Mouse (Mus musculus) left cerebral cortex, postnatal 36 days (tissue): ENCODE data around the gene Ctnnbip1. TPM values are rescaled to one million over a fixed set of nuclear protein-coding genes. Genes with fewer than 3 reads are reported as not detected.
A peak's percentile ranks its signal among the peaks of the same experiment; 100 is the strongest.

Source experiments
- DNase-seq, 2 experiments: peaks; one replicate each; pipeline ENCODE4 v3.0.0; 2021 to 2022; ENCODE audit warnings: low spot score in 2 of 2, mixed read lengths in 1 of 2
- intact Hi-C: fragments of 180-260 bp; cut with DNase I; formaldehyde crosslinking; loops from one replicate; pipeline ENCODE4 v1.15.1; 2025
- total RNA-seq, 2 experiments: library from RNA; stranded (reverse); gene quantifications; 2 replicates each; pipeline ENCODE4 v1.2.3; 2021

The Ctnnbip1 gene
- total RNA-seq, 2 experiments from 2014 or later = 36.7 to 43.5 TPM

DNA sequence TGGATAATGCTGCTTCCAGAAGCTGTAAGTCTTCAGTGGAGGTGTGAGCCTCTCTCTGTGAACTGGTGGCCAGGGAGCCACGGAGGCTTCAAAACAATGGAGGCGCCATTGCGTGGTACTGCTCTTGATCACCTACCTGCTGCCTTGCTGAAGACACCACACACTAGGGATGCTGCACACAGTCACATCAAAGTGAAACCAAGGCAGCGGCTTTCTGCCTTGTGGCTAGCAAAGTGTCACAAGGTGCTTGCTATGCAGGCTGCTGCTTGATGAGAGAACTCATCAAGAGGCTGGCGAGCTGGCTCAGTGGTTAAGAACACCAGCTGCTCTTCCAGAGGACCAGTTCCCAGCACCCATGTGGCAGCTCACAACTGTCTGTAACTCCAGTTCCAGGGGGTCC, 2.3 kb upstream of the Ctnnbip1 start:
- intact Hi-C loops = no loop called here
- no peak for DNase-seq

DNA sequence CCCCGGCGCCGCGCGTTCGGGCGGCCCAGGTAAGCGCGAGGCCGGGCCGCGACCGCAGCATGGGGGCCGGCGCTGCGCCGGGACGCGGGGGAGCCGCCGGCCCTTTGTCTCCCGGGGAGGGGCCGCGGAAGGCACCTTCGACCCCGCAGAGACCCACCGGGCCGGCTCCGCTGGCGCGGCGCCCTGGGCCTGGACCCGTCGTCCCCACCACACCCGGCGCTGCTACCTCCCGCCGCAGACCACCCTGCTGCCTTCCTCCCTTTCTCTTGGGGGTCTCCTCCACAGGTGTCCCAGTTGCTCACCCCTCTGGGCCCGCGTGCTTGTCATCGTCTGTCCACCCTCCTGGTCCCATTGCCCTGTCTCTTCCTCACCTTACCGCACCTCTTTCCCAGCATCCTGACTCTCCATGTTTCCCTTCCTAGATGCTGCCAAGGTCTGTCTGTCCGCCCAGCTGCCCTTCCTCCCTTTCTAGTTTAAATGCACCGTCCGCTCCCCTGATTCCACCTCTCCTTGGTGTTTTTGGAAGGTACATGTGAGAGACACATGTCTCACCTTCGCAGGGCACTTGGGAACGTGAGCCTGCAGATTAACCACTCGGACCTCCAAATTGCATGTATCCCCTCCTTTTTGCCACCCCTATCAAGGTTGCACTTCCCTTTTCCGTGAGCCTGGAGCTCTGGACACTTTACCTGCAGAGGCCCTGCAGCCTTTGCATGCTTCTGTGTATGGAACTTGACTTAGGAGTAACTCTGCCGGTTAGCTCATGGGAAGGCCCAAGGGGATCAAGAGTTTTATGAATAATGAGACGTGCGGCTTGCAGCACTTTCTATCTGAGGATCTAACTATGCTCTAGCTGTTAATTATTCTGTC, 550 bp downstream of the Ctnnbip1 start:
- intact Hi-C loops = no loop called here

DNA sequence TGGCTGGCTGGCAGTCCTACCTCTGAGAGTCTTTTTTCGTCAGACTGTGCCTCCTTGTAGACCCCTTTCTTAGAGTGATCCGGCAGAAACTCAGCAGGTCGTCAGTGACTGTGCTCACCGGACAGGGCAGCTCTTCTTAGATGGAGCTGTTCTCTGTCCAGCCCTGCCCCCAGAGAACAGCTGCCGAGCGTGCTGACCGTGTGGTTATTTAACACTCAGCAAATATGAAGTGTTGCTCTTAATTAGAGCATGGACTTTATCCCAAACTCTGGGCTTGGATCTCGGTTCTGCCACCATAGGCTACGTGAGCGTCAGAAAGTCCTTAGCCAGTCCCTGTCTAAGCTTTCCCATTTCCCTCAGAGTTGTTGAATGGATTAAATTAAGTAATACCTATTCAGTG, 3.2 kb downstream of the Ctnnbip1 start:
- intact Hi-C loops = no loop called here

More for the DNA sequence above, 550 bp downstream of the Ctnnbip1 start:
- no peak for DNase-seq

DNA sequence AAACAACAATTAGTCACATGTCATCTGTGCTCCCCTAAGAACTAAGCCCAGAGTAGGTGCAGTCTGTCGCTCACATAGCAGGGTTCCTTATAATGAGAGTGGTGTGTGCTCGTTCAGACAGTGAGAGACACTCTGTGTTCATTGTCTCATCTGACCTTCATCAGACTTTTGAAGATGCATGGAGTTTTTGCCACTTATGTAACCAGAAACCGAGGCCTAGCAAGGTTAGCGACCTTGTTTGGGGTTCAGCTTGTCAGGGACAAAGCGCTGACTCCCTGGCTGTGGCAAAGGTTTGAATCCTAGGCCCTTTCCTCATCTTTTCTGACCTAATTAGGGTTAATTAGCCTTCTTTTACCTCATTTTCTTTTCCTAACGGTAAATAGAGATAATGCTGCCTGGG, 5.9 kb downstream of the Ctnnbip1 start:
- intact Hi-C loops = no loop called here

More for the DNA sequence above, 3.2 kb downstream of the Ctnnbip1 start:
- no peak for DNase-seq

DNA sequence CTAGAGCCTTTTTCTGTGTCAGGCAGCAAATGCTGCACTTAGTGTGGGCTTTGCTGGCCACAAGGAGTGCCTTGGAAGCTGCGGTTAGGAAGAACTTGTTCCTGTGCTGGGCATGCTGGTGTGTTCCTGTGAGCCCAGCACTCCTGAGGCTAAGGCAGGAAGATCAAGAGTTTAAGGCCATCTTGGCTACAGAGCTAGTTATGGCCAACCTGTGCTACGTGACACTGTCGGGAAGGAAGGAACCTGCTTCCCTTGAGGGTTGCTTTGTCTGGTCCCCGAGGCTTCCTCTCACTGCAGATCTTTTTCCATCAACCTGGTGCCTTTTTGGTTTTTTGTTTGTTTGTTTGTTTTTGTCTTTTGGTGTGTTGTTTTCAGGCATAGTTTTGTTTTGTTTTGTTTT, 7.1 kb downstream of the Ctnnbip1 start:
- no peak for DNase-seq
- intact Hi-C loops = no loop called here

More for the DNA sequence above, 5.9 kb downstream of the Ctnnbip1 start:
- no peak for DNase-seq

DNA sequence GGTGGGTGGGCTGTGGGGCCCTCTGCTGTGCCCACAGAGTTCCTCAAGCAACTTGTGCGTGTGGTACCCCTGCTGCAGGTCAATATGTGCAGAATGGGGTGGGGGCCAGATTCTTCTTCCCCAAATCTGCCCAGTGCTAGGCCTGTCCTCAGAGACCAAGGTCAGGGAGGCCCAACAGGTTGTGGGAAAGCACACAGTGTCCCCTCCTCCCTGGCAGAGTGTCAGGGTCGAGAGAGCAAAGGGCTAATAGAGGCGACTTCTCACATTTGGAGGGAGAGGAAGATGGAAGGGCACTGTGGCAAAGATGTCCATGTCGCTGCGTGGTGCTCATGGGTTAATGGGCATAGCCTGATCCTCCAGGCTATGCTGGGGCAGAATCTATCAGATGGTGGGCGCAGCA, 7.8 kb downstream of the Ctnnbip1 start:
- intact Hi-C loops = no loop called here
- no peak for DNase-seq

DNA sequence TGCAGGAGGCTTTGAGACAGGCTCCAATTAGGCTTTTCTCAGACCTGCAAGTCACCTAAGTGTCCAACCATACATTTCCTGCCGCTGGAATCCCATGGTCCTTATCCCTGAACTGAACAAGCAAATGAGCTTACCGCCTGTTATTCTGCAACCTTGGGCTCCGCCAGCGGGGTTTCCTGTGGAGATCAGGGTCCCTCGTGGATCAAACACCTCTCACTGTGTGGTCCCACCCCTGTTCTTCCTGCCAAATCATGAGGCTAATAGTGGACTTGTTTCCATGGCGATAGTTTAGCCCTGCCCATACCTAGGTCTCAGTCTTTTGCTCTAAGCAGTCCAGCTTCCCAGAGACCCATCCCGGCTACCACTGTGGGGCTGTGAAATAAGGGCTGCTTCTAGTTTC, 8.3 kb downstream of the Ctnnbip1 start:
- intact Hi-C loops = no loop called here
- DNase-seq = no peak

DNA sequence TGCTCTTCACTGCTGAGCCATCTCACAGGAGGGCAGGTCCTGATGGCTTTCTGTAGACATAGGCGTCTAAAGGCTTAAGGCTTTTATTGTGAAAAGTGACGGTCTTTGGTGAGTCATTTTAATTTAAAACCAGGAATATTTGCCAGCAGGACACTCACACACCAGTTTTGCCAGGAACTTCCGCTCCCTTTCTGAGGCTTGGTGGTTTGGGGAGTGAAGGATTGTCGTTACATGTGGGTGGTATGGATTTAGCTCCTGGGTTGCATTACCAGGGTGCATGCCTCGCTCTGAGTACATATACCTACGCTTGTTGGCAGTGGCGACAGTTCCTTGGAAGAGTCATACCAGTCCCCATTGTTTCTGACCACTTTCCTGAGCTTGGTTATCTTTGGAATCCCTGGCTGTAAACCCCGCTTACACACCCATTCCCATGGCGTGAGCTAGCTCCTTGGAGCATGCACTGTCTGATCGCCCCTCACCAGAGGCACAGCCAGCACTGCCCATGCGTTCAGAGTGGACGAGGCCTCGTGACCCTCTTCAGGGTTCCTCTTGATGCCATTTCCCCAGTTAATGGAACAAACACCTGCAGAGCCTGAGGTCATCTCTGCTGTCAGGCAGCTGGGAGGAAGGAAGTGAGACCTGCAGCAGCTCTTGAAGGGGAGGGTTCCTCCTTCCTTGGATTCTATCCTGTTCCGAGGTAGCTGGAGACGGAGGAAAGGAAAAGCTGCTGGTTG, 9.8 kb downstream of the Ctnnbip1 start:
- intact Hi-C loops = no loop called here
- no peak for DNase-seq

DNA sequence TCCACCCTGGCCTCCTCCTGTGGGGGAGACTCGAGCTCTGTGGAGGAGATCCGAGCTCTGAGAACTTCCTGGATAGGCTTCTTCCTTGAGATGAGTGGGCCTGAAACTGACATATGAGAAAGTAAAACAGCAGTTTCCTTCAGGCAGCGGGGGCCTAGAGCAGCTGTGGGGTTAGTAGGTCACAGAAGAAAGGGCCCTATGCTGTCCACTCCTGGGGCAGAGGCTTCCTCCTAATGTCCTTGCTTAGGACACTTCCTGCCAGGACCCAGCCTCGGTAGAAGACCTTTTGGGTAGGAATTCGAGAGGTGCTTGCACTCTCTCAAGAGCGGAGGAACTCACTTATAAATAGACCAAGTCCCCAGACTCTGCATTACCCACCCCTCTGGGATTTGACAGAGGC, 11.7 kb downstream of the Ctnnbip1 start:
- no peak for DNase-seq
- intact Hi-C loops = no loop called here

DNA sequence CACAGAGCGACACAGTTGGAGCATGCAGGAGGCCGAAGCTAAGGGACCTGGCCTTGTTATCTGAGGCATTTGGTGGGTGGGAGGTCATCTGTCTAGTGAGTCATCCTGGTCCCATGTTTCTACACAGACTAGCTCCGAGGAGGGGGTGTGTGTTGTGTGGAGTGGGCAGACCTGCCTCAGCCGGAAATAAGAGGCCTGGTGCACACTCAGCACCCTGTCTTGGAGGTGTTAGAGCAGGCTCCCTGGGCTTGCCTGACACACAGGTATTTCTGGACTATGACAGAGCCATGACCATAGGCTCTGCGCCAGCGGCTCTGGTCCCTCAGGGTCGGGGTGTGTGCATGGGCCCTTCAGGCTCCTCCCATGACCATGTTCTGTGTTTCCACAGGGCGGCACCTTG, 21.4 kb downstream of the Ctnnbip1 start:
- no peak for DNase-seq

DNA sequence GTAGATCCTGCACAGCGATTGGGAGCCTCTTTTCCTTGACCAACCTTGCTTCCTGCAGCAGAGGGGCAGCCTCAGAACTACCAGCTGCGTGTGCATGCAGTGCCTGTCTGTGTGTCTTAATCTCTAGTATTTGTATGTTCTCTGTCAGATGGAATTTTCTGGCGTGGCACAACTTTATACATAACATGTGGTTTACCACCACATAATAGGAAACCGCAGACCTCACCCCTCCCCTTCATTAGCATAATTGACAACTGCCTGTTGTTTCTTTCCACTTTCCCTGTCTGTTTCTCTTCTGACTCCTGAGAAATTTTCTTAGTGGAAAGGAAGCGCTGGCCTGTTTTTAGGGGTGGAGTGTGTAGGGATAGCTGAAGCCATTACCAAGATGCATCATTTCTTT, 23.9 kb downstream of the Ctnnbip1 start:
- intact Hi-C loops = loop anchor here (5.0 to 10.0 kb wide), 4 partner anchors 55 to 395 kb away; partner anchors contain the start of genes Lzic and Nmnat1
- no peak for DNase-seq

More for the DNA sequence above, 21.4 kb downstream of the Ctnnbip1 start:
- intact Hi-C loops = no loop called here

DNA sequence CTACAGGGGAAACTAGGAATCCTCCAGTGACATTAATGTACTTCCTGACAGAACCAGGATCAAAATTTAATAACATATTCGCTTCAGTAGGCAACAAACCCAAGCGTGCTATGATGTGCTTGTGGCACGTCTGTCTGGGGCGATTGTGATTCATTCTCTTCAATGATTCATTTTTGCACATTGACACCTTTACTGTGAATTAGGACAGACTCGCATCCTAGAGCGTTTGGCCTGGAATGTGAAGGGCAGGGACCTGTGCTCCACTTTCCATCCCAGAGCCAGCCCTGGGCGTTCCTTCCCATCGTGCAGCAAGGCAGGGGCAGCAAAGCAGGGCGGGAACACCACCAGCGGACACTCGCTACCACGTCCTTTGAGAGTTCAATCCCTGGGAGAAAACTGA, 24.4 kb downstream of the Ctnnbip1 start:
- no peak for DNase-seq
- intact Hi-C loops = loop anchor here (5.0 to 10.0 kb wide), 4 partner anchors 55 to 395 kb away; partner anchors contain the start of genes Lzic and Nmnat1

DNA sequence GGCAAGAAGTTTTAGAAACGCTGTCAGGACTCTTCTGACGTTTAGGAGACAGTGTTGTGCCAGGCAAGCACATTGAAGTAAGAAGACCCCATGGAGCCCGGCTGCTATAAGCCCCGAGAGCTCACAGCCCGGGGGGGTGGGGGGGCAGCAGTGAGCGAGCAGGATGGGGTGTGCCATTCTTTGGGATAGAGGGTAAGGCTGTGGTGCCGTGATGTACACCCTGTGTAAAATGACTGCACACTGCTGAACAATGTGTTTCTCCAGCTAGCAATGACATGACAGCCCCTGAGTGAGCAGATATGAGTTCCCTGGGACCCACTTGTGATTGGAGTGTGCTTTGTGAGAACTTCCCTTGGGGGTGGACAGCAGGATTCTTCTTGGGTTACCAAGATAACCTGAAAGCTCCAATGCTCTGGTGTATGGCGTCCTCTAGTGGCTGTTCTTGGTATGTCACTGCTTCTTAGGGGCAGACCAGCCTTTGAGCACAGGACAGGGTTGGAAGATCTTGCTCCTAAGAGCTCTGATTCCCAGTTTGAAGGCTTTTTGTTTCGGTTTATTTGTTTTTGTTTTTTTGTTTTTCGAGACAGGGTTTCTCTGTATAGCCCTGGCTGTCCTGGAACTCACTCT, 25.0 kb downstream of the Ctnnbip1 start:
- intact Hi-C loops = loop anchor here (5.0 to 10.0 kb wide), 4 partner anchors 56 to 396 kb away; partner anchors contain the start of genes Lzic and Nmnat1
- peak; percentile 62 to 81 for DNase-seq

DNA sequence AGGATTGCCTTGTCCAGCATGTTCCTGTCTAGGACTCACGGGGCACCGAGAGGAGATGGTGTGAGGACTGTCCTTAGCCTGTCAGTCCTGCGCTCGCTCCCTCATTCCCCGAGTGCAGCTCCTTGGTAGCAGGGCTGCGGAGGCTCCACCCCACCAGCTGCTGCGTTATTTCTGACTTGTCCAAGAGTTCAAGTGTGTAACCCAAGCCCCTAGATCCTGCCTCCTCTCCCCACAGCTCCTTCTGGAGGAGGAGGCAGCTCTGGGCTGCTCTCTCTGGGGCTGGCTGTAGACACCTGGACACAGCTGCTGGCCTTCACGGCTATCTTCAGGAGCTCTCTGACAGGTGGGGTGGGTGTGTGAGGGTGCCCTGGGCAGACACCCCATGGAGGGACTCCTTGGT, 26.9 kb downstream of the Ctnnbip1 start:
- no peak for DNase-seq
- intact Hi-C loops = loop anchor here (5.0 to 10.0 kb wide), 5 partner anchors 58 to 398 kb away; partner anchors contain the start of genes Lzic and Nmnat1

DNA sequence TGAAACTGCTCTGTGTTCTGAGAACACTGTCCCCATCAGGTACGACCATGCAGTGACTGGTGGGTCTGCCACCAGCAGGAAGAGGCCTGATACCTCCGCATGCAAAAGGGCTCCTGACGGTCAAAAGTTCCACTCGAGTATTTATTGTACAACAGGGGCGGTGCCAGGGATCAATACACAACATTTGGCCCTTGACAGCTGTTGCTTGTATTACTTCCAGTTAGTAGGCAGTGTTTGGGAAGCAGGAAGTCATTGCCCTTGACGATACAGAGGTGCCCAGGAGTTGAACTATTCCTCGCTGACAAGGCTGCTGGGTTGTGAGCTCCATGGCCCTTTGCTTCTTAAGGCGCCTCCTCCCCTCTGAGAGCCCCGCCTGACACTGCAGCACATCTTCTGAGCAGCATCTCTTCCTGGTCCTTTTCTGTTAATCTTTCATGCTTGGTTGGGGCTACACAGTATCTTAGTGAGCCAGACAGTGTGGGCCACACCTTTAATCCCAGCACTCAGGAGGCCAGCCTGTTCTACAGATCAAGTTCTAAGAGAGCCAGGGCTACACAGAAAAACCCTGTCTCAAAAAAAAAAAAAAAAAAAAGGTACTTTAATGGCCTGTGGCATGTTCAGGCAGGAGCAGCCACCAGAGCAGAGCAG, 28.9 kb downstream of the Ctnnbip1 start:
- intact Hi-C loops = loop anchor here (5.0 to 10.0 kb wide), 3 partner anchors 165 to 202 kb away; no protein-coding TSS in a partner anchor

DNA sequence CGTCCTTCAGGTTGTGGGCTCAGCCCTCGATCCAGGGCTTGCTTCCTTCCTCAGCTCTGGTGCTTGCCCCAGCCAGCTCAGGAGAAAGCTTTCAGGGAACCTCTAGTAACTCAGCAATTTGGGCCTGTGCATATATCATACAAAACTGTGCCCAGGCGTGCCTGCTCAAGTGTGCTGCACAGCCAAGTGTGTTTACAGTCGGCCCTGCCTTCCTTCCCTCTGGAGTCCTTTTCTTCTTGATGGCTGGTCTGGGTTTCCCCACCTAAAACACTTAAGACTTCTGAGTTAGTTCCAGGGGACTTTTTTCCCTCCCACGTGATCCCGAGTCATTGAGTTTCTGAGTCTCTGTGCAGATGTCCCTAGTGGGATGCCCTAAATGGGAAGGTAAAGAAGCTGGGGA, 29.5 kb downstream of the Ctnnbip1 start:
- intact Hi-C loops = loop anchor here (5.0 to 10.0 kb wide), 3 partner anchors 165 to 203 kb away; no protein-coding TSS in a partner anchor
- DNase-seq = no peak

More for the DNA sequence above, 28.9 kb downstream of the Ctnnbip1 start:
- DNase-seq = no peak

DNA sequence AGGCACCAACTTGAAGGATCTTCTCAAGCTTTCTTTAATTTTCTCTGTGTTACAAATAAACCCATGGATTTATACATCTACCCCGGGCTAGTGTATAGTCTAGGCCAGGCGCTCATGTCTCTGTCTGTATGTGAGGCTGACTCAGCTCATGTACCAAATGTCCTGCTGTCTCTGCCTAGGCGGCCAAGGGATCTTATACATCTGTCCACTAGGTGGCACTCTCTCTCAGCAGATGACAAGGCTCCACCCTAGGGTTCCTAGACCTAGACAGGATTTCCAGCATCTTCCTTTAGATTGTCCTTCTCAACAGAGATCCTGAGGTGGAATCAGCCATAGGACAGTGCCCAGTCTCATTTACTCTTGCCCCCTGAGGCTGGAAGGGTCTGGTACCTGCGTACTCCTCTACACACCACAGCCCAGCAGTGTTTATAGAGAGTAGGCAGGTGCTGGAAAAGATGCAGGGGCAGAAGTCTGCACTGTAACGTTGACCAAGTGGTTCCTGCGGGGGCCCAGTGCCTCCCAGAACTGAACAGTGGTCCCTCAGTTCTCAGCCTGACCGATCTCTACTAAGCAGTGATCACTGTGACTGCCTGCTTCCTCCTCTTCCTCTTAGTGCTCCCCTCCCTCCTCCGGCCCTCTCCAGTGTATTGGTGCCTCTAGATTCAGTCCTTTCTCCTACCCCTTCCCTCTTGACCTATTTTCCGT, 31.3 kb downstream of the Ctnnbip1 start:
- intact Hi-C loops = loop anchor here (1.0 to 10.0 kb wide), 4 partner anchors 63 to 205 kb away; no protein-coding TSS in a partner anchor

DNA sequence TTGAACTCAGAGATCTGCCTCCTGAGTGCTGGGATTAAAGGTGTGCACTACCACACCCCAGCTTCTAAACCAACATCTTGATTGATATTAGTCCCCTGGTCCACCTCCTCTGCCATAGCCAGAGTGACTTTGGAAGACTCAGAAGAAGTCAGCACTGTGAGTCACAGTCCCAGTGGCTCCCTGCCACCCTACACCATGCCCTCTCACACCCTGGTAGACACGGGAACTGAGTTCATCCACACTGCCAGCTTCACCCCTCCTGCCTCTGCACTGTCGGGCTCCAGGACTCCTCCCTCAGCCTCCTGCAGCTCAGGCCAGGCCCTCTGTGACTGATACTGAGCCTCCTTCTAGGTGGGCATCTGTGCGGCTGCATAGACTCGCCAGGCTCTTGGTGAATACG, 32.8 kb downstream of the Ctnnbip1 start:
- intact Hi-C loops = loop anchor here (5.0 kb wide), 1 partner anchor 36 kb away; the partner anchor contains the start of gene Clstn1

More for the DNA sequence above, 31.3 kb downstream of the Ctnnbip1 start:
- peak; percentile 86 to 87 for DNase-seq

More for the DNA sequence above, 32.8 kb downstream of the Ctnnbip1 start:
- no peak for DNase-seq
